Mouse (Mus musculus): ENCODE measurements around the gene Ppm1n.
A peak's percentile ranks its signal among the peaks of the same experiment; 100 is the strongest.

Ppm1n gene

GRCm38 (mm10) chr7:19279581-19280114, at the start of gene Ppm1n:
Gene Ppm1n, minus strand, starts transcription at chr7:19280064.
- peak in 1 of 2 experiments; percentile 52 for DNase-seq

GRCm38 (mm10) chr7:19328425-19328824, 48.6 kb upstream of the Ppm1n start:
- DNase-seq: no peak

GRCm38 (mm10) chr7:19327782-19328181, 47.9 kb upstream of the Ppm1n start:
- no peak for DNase-seq

- DNase-seq: no peak
Observed at GRCm38 (mm10) chr7:19327128-19327527, 47.3 kb upstream of the Ppm1n start.

- DNase-seq: peak in 1 of 2 experiments; percentile 51
Observed at GRCm38 (mm10) chr7:19326359-19326758, 46.5 kb upstream of the Ppm1n start.

- no peak for DNase-seq
Observed at GRCm38 (mm10) chr7:19325262-19326199, 45.7 kb upstream of the Ppm1n start.

GRCm38 (mm10) chr7:19324221-19324620, 44.4 kb upstream of the Ppm1n start:
- no peak for DNase-seq

GRCm38 (mm10) chr7:19322489-19322888, 42.6 kb upstream of the Ppm1n start:
- DNase-seq: no peak

- no peak for DNase-seq
Observed at GRCm38 (mm10) chr7:19321464-19321863, 41.6 kb upstream of the Ppm1n start.

GRCm38 (mm10) chr7:19320637-19321036, 40.8 kb upstream of the Ppm1n start:
- no peak for DNase-seq

GRCm38 (mm10) chr7:19319906-19320305, 40.0 kb upstream of the Ppm1n start:
- DNase-seq: peak; percentile 86 to 91

- no peak for DNase-seq
Observed at GRCm38 (mm10) chr7:19319458-19319857, 39.6 kb upstream of the Ppm1n start.

- DNase-seq: no peak
Observed at GRCm38 (mm10) chr7:19318676-19319075, 38.8 kb upstream of the Ppm1n start.

GRCm38 (mm10) chr7:19318201-19318600, 38.3 kb upstream of the Ppm1n start:
- DNase-seq: no peak

- DNase-seq: no peak
Observed at GRCm38 (mm10) chr7:19316451-19317161, 36.7 kb upstream of the Ppm1n start.

GRCm38 (mm10) chr7:19314033-19314432, 34.2 kb upstream of the Ppm1n start:
- no peak for DNase-seq

GRCm38 (mm10) chr7:19311991-19312390, 32.1 kb upstream of the Ppm1n start:
- no peak for DNase-seq

- DNase-seq: peak; percentile 89 to 93
Observed at GRCm38 (mm10) chr7:19309884-19310641, 30.2 kb upstream of the Ppm1n start, which contains the start of gene Fosb. Gene Fosb, minus strand, starts transcription at chr7:19310051.

GRCm38 (mm10) chr7:19309278-19309883, 29.5 kb upstream of the Ppm1n start:
- no peak for DNase-seq

- peak; percentile 94 to 96 for DNase-seq
Observed at GRCm38 (mm10) chr7:19308454-19309277, 28.8 kb upstream of the Ppm1n start.
